Mouse (Mus musculus) C2C12 (cell line): ENCODE results near the gene Mindy1.

Experiments used
- CEBPB ChIP-seq: IDR thresholded peaks from one replicate; pipeline ENCODE4 v1.6.1; 2011; ENCODE audit warnings: low read depth, mild to moderate bottlenecking, control low read depth, moderate library complexity
- CTCF ChIP-seq: IDR thresholded peaks from one replicate; pipeline ENCODE4 v1.5.1; 2011; ENCODE audit not compliant: control insufficient read depth, insufficient read depth, insufficient read length
- FOSL1 ChIP-seq: IDR thresholded peaks from one replicate; pipeline ENCODE4 v1.8.0; 2011; ENCODE audit warnings: mild to moderate bottlenecking, low read length; ENCODE audit not compliant: poor library complexity, insufficient read depth, severe bottlenecking

DNA sequence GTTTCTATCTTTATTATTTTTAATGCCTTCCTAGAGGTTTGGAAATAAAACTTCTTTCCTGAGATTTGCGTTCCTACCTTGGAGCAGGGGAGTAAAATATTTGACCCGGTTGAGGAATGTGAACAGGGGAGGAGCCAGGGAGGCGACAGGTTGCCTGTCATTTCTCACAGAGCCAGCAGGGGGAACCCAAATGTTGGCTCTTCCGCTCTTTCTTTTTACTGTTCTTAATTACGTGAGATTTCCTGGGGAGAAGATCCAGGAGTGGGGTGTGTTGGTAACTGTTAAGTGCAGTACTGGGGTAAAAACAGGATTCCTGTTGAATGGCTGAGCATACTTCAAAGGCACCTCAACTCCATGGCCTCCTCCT lies 14.9 kb downstream of the Mindy1 start:
- TF ChIP-seq CTCF (no peak), CEBPB (no peak), FOSL1 (no peak)
